Mouse (Mus musculus) intestine, postnatal 0 days (tissue): Measurements from ENCODE around the gene Catsperd. TPM values are rescaled to one million over a fixed set of nuclear protein-coding genes. Genes with fewer than 3 reads are reported as not detected.

Experiments
- ATAC-seq: fragments of 200-750 bp; cut with Nextera tagmentation; 2 replicates; pipeline ENCODE4 v1.8.0; 2017; ENCODE audit warnings: mild to moderate bottlenecking, moderate TSS enrichment, moderate library complexity
- H3K27ac ChIP-seq: fragments of 300-500 bp; sonication (generic); 2 replicates; pipeline ENCODE4 v1.5.1; 2014; ENCODE audit warnings: mild to moderate bottlenecking, low read depth, low read length, moderate library complexity
- H3K27me3 ChIP-seq: fragments of 300-500 bp; sonication (generic); replicated peaks from 2 replicates; pipeline ENCODE4 v1.6.1; 2014; ENCODE audit warnings: low read length, mixed read lengths; ENCODE audit not compliant: control insufficient read depth, insufficient read depth
- H3K36me3 ChIP-seq: fragments of 300-500 bp; sonication (generic); 2 replicates; pipeline ENCODE4 v1.6.1; 2014; ENCODE audit warnings: mild to moderate bottlenecking, moderate library complexity; ENCODE audit not compliant: control insufficient read depth, insufficient read depth
- H3K4me1 ChIP-seq: fragments of 300-500 bp; sonication (generic); replicated peaks from 2 replicates; pipeline ENCODE4 v1.6.1; 2014; ENCODE audit warnings: antibody characterized with exemption, low read length, mixed read lengths; ENCODE audit not compliant: control insufficient read depth, insufficient read depth
- H3K4me2 ChIP-seq: fragments of 300-500 bp; sonication (generic); replicated peaks from 2 replicates; pipeline ENCODE4 v1.6.1; 2014; ENCODE audit warnings: low read depth, mild to moderate bottlenecking, moderate library complexity
- H3K4me3 ChIP-seq: fragments of 300-500 bp; sonication (generic); 2 replicates; pipeline ENCODE4 v1.5.1; 2014; ENCODE audit warnings: low read depth, low read length
- H3K9ac ChIP-seq: fragments of 300-500 bp; sonication (generic); 2 replicates; pipeline ENCODE4 v1.6.1; 2014; ENCODE audit warnings: mild to moderate bottlenecking, low read depth, low read length
- H3K9me3 ChIP-seq: fragments of 300-500 bp; sonication (generic); 2 replicates; pipeline ENCODE4 v1.6.1; 2016; ENCODE audit warnings: mixed run types; ENCODE audit not compliant: control insufficient read depth
- CTCF ChIP-seq: sonication (generic); IDR thresholded peaks from 2 replicates; pipeline ENCODE4 v1.5.1; 2016; ENCODE audit warnings: low read depth, mild to moderate bottlenecking, control low read depth, antibody characterized with exemption, moderate library complexity
- WGBS: fragments of 180-500 bp; shearing (Covaris S2); extraction: QIAGEN DNeasy Blood & Tissue Kit; methylation state at CpG from one replicate; pipeline ENCODE4 v1.1.7; 2014; 5-methylcytosine and 5-hydroxymethylcytosine counted together
- polyA plus RNA-seq: library from polyadenylated mRNA; unstranded; fragments of >200 nt; fragmentation: Nextera tagmentation; extraction: Ambion mirVana; gene quantifications from 2 replicates; pipeline ENCODE4 v1.2.1, GENCODE M21; 2015

Gene Catsperd
- polyA plus RNA-seq, 1 experiment from 2014 or later = 0.68 TPM

DNA sequence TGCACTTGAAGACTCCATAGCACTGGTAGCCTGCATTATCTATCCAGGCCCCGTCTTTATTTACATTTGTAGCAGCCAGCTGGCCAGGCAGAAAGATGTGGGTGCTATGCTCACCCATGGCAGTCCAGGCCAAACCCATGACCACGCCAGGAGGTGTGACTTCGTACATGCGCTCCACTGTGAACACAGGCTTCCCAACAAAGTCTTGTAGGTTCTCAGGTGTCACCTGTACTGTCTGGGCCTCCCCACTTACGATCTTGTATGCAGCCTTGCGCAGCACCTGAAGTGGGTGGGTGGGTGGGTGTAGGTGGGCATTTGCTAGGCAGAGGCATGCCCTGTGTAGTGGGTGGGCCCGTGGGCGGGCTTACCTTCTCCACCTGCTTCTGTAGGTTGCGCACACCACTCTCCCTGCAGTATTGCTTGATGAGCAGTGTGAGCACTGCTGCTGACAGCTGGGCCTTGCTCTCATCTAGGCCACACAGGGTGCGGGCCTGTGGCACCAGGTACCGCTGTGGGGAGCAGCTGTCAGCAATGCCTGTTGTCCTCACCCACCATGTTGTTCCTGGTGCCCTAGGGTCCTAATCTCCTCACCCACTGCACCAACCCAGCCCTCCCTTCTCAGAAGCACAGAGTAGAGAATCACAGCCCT lies 12.7 kb upstream of the Catsperd start:
- no peak overlapping the region; the same call in 1 of the 2 replicates for H3K27ac ChIP-seq
- ATAC-seq = no peak
- H3K4me3 ChIP-seq = no peak overlapping the region; the same call in 1 of the 2 replicates
- H3K4me1 ChIP-seq = peaks cover 6% of the 10 kb centered on the region; the same call in 1 of the 2 replicates
- H3K9me3 ChIP-seq = no peaks in the 10 kb centered on the region
- no peak overlapping the region for H3K4me2 ChIP-seq
- peaks cover 54% of the 10 kb centered on the region for H3K36me3 ChIP-seq
- H3K27me3 ChIP-seq = no peaks in the 10 kb centered on the region
- TF ChIP-seq CTCF = no peak
- H3K9ac ChIP-seq = 0 out of 2 replicates have a peak overlapping the region, but pooled peaks have one; percentile 82
- 65% methylated on average over 11 of the region's 11 CpGs for WGBS

DNA sequence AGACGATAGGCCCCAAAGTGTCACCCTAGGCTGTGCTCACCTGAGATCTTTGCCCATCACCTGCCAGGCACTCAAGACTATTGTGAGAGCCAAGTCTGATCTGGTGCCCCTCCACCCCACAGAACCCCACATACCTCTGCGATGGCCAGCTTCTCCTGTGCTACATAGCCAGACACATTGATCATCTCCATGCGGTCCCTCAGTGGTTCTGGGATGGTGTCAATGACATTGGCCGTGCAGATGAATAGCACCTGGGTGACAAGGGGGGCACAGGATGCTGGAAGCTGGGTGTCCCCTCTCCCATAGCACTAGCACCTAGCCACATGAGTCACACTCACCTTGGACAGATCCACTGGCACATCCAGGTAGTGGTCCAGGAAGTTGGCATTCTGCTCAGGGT lies 12.2 kb upstream of the Catsperd start:
- no peak for ATAC-seq
- Histone ChIP-seq H3K9ac (no peak overlapping the region), H3K36me3 (peaks cover 60% of the 10 kb centered on the region)

DNA sequence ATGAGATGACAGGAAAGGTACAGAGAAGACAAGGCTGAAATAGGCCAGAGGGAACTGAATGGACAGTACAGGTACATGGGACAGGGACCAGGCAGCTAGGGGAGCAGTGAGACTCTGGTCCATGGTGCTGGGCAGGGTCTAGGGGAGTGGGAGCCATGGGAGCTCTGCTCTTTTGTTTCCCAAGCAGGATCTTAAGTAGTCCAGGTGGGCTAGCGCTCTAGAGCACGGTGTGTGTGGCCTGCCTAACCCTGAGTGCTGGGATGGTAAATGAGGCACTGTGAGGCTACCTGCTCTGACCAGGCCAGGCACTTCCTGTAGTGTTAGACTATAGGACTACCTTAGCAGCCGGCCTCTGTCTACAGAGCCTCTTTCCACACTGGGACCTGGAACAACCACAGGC lies 11.2 kb upstream of the Catsperd start:
- Histone ChIP-seq H3K9ac (no peak overlapping the region), H3K4me1 (peaks cover 3% of the 10 kb centered on the region; the same call in 1 of the 2 replicates), H3K9me3 (no peaks in the 10 kb centered on the region), H3K27me3 (no peaks in the 10 kb centered on the region), H3K36me3 (peaks cover 66% of the 10 kb centered on the region), H3K27ac (no peak overlapping the region), H3K4me2 (no peak overlapping the region), H3K4me3 (no peak overlapping the region)
- WGBS = 78% methylated on average over 3 of the region's 3 CpGs
- no peak for TF ChIP-seq CTCF
- no peak for ATAC-seq

More for the DNA sequence above, 12.2 kb upstream of the Catsperd start:
- no peak for TF ChIP-seq CTCF
- Histone ChIP-seq H3K4me3 (no peak overlapping the region), H3K9me3 (no peaks in the 10 kb centered on the region), H3K4me1 (peaks cover 3% of the 10 kb centered on the region; the same call in 1 of the 2 replicates), H3K4me2 (no peak overlapping the region), H3K27me3 (no peaks in the 10 kb centered on the region), H3K27ac (no peak overlapping the region)
- WGBS = 78% methylated on average over 4 of the region's 4 CpGs

DNA sequence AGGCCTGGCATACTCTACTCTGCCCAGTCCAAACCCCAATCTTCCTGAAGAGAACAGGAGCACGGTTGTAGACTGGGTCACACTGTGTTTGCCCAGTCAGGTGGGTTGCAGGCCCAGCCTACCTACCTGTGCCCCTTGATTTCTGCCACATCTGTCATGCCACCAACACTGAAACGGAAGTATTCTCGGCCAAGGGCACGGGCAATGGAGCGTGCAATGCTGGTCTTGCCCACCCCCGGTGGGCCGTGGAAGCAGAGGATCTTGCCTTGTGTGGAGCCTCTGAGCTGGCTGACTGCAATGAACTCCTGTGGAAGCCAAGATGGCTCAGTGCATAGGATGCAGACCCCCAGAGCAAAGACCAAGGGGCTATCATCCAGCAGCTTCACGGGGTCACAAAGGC lies 10.3 kb upstream of the Catsperd start:
- 88% methylated on average over 8 of the region's 8 CpGs for WGBS
- no peak for TF ChIP-seq CTCF
- Histone ChIP-seq H3K4me3 (no peak overlapping the region), H3K36me3 (peaks cover 75% of the 10 kb centered on the region), H3K27me3 (no peaks in the 10 kb centered on the region), H3K4me1 (peaks cover 3% of the 10 kb centered on the region; the same call in 1 of the 2 replicates), H3K4me2 (no peak overlapping the region), H3K27ac (no peak overlapping the region), H3K9ac (no peak overlapping the region), H3K9me3 (no peaks in the 10 kb centered on the region)
- no peak for ATAC-seq

DNA sequence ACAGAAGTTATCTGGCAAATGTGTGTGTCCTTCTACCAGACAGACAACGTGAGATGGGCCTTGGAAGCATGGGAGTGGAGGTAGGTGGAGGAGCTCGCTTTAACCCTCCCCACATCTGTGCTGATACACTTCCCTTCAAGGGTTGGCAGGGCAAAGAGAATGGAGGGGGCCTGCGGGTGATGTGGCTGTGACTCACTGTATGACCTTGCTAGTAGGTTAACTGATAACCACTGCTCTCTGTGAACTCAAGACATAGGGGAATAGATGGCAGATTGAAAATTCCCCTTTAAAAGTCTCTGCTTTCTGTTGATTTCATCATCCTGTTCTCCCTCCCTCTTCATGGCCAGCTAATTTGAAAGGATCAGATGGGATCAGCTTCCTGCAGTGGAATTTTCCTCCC lies 2.4 kb upstream of the Catsperd start:
- WGBS = 54% methylated on average over 3 of the region's 3 CpGs
- Histone ChIP-seq H3K27ac (no peak overlapping the region), H3K9me3 (no peaks in the 10 kb centered on the region), H3K36me3 (peaks cover 27% of the 10 kb centered on the region), H3K4me3 (no peak overlapping the region), H3K27me3 (no peaks in the 10 kb centered on the region), H3K9ac (no peak overlapping the region), H3K4me2 (peak overlapping the region; percentile 93; the same call in 1 of the 2 replicates), H3K4me1 (peaks cover 13% of the 10 kb centered on the region; the same call in 1 of the 2 replicates)
- no peak for TF ChIP-seq CTCF
- no peak for ATAC-seq

DNA sequence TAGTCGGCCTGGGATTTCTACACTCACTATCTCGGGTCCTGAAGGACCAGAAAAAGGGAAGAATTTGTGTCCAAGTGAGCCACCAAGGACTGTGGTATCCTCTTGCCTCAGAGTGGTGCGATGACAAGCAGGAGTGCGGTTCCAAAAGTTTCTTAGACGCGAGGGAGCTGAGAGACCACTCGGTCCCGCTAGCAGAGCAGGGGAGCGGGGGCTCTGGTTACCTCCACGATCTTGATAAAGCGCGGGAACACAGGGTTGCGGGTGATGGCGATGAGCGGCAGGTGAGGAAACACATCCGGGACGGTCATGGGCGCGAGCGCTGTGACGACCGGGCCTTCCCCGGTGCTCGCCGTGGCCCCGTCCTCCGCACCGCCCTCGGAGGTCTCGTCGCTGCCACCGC lies 1.7 kb upstream of the Catsperd start:
- Histone ChIP-seq H3K27ac (no peak overlapping the region), H3K27me3 (no peaks in the 10 kb centered on the region), H3K36me3 (peaks cover 20% of the 10 kb centered on the region), H3K4me2 (peak overlapping the region; percentile 93), H3K9ac (peak overlapping the region; percentile 75), H3K4me3 (peak overlapping the region; percentile 69), H3K4me1 (peaks cover 13% of the 10 kb centered on the region; the same call in 1 of the 2 replicates), H3K9me3 (no peaks in the 10 kb centered on the region)
- ATAC-seq = peak; percentile 1; the same call in 1 of the 2 replicates
- TF ChIP-seq CTCF = no peak
- under 1% methylated on average over 32 of the region's 32 CpGs for WGBS
